Mouse (Mus musculus) bone marrow, adult 2 months (tissue): ENCODE results near the gene Exoc6. TPM values are rescaled to one million over a fixed set of nuclear protein-coding genes. Genes with fewer than 3 reads are reported as not detected.
A peak's percentile ranks its signal among the peaks of the same experiment; 100 is the strongest.

Experiments
- H3K27ac ChIP-seq: fragments of 200-500 bp; 2 replicates; pipeline ENCODE4 v1.5.1; 2012; ENCODE audit warnings: low read depth, mild to moderate bottlenecking, control low read depth, inconsistent platforms, low read length; ENCODE audit not compliant: control insufficient read depth, poor library complexity, insufficient read depth
- H3K4me1 ChIP-seq: fragments of 200-500 bp; 2 replicates; pipeline ENCODE4 v1.6.1; 2011; ENCODE audit warnings: low read length; ENCODE audit not compliant: control insufficient read depth, insufficient read depth
- H3K4me3 ChIP-seq: fragments of 200-500 bp; replicated peaks from 2 replicates; pipeline ENCODE3; 2011; ENCODE audit warnings: mild to moderate bottlenecking, low read depth, low read length, control low read depth; ENCODE audit not compliant: control insufficient read depth
- CTCF ChIP-seq: fragments of 200-500 bp; IDR thresholded peaks from 2 replicates; pipeline ENCODE4 v1.5.1; 2011; ENCODE audit warnings: low read length, control low read depth; ENCODE audit not compliant: control insufficient read depth, insufficient read depth
- POLR2A ChIP-seq: fragments of 200-500 bp; IDR thresholded peaks from 2 replicates; pipeline ENCODE4 v1.6.1; 2011; ENCODE audit warnings: low read depth, mild to moderate bottlenecking, control low read depth, low read length, borderline replicate concordance; ENCODE audit not compliant: control insufficient read depth
- WGBS: fragments of 180-500 bp; shearing (Covaris S2); methylation state at CpG from one replicate; pipeline ENCODE4 v1.1.7; 2018; 5-methylcytosine and 5-hydroxymethylcytosine counted together
- polyA plus RNA-seq: library from polyadenylated mRNA; stranded (reverse); fragments of >200 nt; gene quantifications from 2 replicates; pipeline ENCODE4 v1.2.4, GENCODE M21; 2011; ENCODE audit warnings: low replicate concordance; ENCODE audit not compliant: missing spikeins, insufficient read depth, insufficient read length

Gene Exoc6
- polyA plus RNA-seq: 21.7 and 27.8 TPM in 2 replicates

GRCm38 (mm10) chr19:37550101-37551039, at the start of gene Exoc6:
Exoc6 (plus strand) TSS chr19:37550418.
- peaks cover 10% of the 10 kb centered on the region; the same call in 1 of the 2 replicates for H3K4me1 ChIP-seq

GRCm38 (mm10) chr19:37502996-37503395, 47.2 kb upstream of the Exoc6 start:
- no peak overlapping the region for H3K27ac ChIP-seq
- peaks cover 6% of the 10 kb centered on the region for H3K4me1 ChIP-seq
- WGBS: 11% methylated on average over 8 of the region's 8 CpGs
- TF ChIP-seq POLR2A: no peak
- no peak for TF ChIP-seq CTCF
- no peak overlapping the region for H3K4me3 ChIP-seq

More at GRCm38 (mm10) chr19:37550101-37551039, at the start of gene Exoc6:
- Histone ChIP-seq H3K4me3 (peak within 1 kb of the TSS; percentile 89), H3K27ac (peak within 1 kb of the TSS; percentile 98)
- TF ChIP-seq CTCF (peak; percentile 37; the same call in 1 of the 2 replicates), POLR2A (peak; percentile 92)
- WGBS: 2% methylated on average over 73 of the region's 89 CpGs

GRCm38 (mm10) chr19:37506066-37506465, 44.2 kb upstream of the Exoc6 start:
- H3K4me1 ChIP-seq: peaks cover 6% of the 10 kb centered on the region
- H3K4me3 ChIP-seq: no peak overlapping the region
- H3K27ac ChIP-seq: no peak overlapping the region
- WGBS: 83% methylated on average over 7 of the region's 7 CpGs
- TF ChIP-seq POLR2A (no peak), CTCF (no peak)

- H3K27ac ChIP-seq: no peak overlapping the region
- TF ChIP-seq POLR2A (no peak), CTCF (no peak)
- peaks cover 6% of the 10 kb centered on the region for H3K4me1 ChIP-seq
- WGBS: 84% methylated on average over 5 of the region's 5 CpGs
- H3K4me3 ChIP-seq: no peak overlapping the region
These were observed 43.6 kb upstream of the Exoc6 start for GRCm38 (mm10) chr19:37506614-37507013.

GRCm38 (mm10) chr19:37509725-37510124, 40.5 kb upstream of the Exoc6 start:
- no peak overlapping the region for H3K27ac ChIP-seq
- H3K4me3 ChIP-seq: no peak overlapping the region
- 2% methylated on average over 11 of the region's 11 CpGs for WGBS
- H3K4me1 ChIP-seq: peaks cover 2% of the 10 kb centered on the region; the same call in 1 of the 2 replicates
- TF ChIP-seq POLR2A (no peak), CTCF (peak; percentile 93)

GRCm38 (mm10) chr19:37514811-37515292, 35.4 kb upstream of the Exoc6 start:
- Histone ChIP-seq H3K4me3 (no peak overlapping the region), H3K4me1 (no peaks in the 10 kb centered on the region; the same call in 1 of the 2 replicates), H3K27ac (no peak overlapping the region)
- no peak for TF ChIP-seq POLR2A
- no peak for TF ChIP-seq CTCF
- 6% methylated on average over 7 of the region's 7 CpGs for WGBS

GRCm38 (mm10) chr19:37517419-37517818, 32.8 kb upstream of the Exoc6 start:
- Histone ChIP-seq H3K4me3 (no peak overlapping the region), H3K4me1 (no peaks in the 10 kb centered on the region; the same call in 1 of the 2 replicates), H3K27ac (no peak overlapping the region)
- TF ChIP-seq CTCF (no peak), POLR2A (no peak)
- 22% methylated on average over 7 of the region's 7 CpGs for WGBS
